Comparison of ENCODE assay signal across 10 mouse cellular contexts in the genomic region with DNA sequence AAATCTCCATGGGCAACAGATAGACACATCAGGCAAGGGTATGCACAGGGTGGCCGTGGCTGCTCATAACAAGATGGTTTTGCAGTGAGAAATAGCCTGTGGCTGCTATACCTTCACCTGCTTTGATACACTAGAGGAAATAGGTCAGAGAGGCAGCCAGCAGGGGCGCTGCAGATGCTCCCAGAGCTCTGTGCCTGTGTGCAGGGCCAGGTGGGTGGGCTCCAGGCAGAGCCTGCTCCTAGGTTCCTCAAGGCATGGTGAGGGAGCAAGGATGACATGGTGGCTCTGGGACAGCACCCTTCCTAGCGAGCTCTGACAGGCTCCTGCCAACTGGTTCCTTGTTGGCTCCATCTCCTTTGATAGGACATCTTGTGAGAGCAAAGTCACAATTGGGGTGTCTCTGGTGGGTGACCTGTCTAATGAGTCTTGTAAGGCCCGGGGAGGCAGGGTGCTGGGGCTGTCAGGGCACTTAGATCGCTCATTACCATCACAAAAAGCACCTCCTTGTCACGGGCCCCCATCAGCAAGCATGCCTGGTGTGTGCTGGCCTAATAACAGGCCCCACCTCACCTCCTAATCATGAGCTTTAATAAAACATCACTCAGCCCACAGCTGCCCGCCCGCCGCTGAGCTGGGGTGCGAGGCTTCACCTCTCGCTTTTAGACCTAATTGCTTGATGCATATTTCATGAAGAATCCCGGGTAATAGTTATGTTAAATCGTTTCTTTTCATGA. TPM values are rescaled to one million over a fixed set of nuclear protein-coding genes. Genes with fewer than 3 reads are reported as not detected.
DNase-seq lines count a peak whose midpoint lies in the region; ATAC-seq and TF ChIP-seq lines count a peak whose summit lies in the region.
"Had no signal": no experiment of that assay in that cellular context is flagged by ENCODE, and none has a peak within 500 bp of the region (broad histone marks: within the 10 kb centered on the region; RNA-seq: fewer than 3 reads in every experiment).

No protein-coding gene starts in this region.

- intact Hi-C loops in left cerebral cortex, adult 2 months (cut with DNase I): no loop called here
- intact Hi-C loops in left cerebral cortex, postnatal 36 days (cut with DNase I): no loop called here

- WGBS in forebrain, embryonic 15.5 days: 16% methylated on average over 13 of the region's 13 CpGs
- whole genome bisulfite sequencing in neural tube, embryonic 11.5 days: 50% methylated on average over 13 of the region's 13 CpGs
- WGBS in intestine, embryonic 15.5 days: 75% methylated on average over 13 of the region's 13 CpGs

- DNase-seq in left cerebral cortex, adult 2 months (ENCODE audit: extremely low spot score in 1 of 2, low spot score in 2 of 2): peak in 1 of 2 experiments; percentile 20
- DNase-seq in left cerebral cortex, postnatal 36 days (ENCODE audit: low spot score in 2 of 2): no peak
- peak; percentile 7 for DNase-seq in NIH3T3 (ENCODE audit: low read depth)
- DNase-seq in neural tube, embryonic 11.5 days (ENCODE audit: low spot score): peak; percentile 47
- DNase-seq in testis, postnatal 14 days (ENCODE audit: low spot score): no peak
- DNase-seq in urinary bladder, postnatal 36 days (ENCODE audit: low spot score in 2 of 2): no peak

- no peaks in the 10 kb centered on the region for H3K9me3 ChIP-seq in forebrain, embryonic 15.5 days
- no peaks in the 10 kb centered on the region for H3K9me3 ChIP-seq in neural tube, embryonic 11.5 days (ENCODE audit: control insufficient read depth, low read length)
- H3K9me3 ChIP-seq in intestine, embryonic 15.5 days: no peaks in the 10 kb centered on the region
- H3K9me3 ChIP-seq: embryonic facial prominence, embryonic 12.5 days; heart, embryonic 13.5 days had no signal

- no peak overlapping the region for H3K9ac ChIP-seq in forebrain, embryonic 15.5 days (replicated peaks)
- no peak overlapping the region for H3K9ac ChIP-seq in neural tube, embryonic 11.5 days (ENCODE audit: low read length)
- no peak overlapping the region for H3K9ac ChIP-seq in intestine, embryonic 15.5 days
- H3K9ac ChIP-seq: embryonic facial prominence, embryonic 12.5 days; heart, embryonic 13.5 days had no signal

- no peak overlapping the region for H3K27ac ChIP-seq in left cerebral cortex, adult 2 months
- H3K27ac ChIP-seq in forebrain, embryonic 15.5 days (replicated peaks): peak overlapping the region; percentile 70
- no peak overlapping the region for H3K27ac ChIP-seq in neural tube, embryonic 11.5 days (ENCODE audit: low read depth, low read length)
- no peak overlapping the region for H3K27ac ChIP-seq in intestine, embryonic 15.5 days
- H3K27ac ChIP-seq: embryonic facial prominence, embryonic 12.5 days; heart, embryonic 13.5 days had no signal

- ATAC-seq in forebrain, embryonic 15.5 days (replicated peaks): peak; percentile 59
- ATAC-seq in neural tube, embryonic 11.5 days (ENCODE audit: insufficient read depth, low FRiP score, low TSS enrichment): no peak
- ATAC-seq in intestine, embryonic 15.5 days: no peak

- peak; percentile 32 for TF ChIP-seq CTCF in left cerebral cortex, adult 2 months (IDR thresholded peaks at IDR 0.05)

- H3K4me1 ChIP-seq in forebrain, embryonic 15.5 days: peaks cover 68% of the 10 kb centered on the region
- peaks cover 5% of the 10 kb centered on the region; the same call in 1 of the 2 replicates for H3K4me1 ChIP-seq in neural tube, embryonic 11.5 days (ENCODE audit: control insufficient read depth, insufficient read depth, low read length)
- H3K4me1 ChIP-seq in intestine, embryonic 15.5 days (replicated peaks): peaks cover 16% of the 10 kb centered on the region

- H3K27me3 ChIP-seq in forebrain, embryonic 15.5 days: no peaks in the 10 kb centered on the region
- H3K27me3 ChIP-seq in neural tube, embryonic 11.5 days (ENCODE audit: control insufficient read depth, insufficient read depth, low read length): no peaks in the 10 kb centered on the region
- H3K27me3 ChIP-seq in intestine, embryonic 15.5 days (replicated peaks): no peaks in the 10 kb centered on the region
- H3K27me3 ChIP-seq: embryonic facial prominence, embryonic 12.5 days had no signal

- H3K4me2 ChIP-seq in forebrain, embryonic 15.5 days (replicated peaks): no peak overlapping the region
- no peak overlapping the region for H3K4me2 ChIP-seq in neural tube, embryonic 11.5 days (ENCODE audit: low read depth)
- H3K4me2 ChIP-seq in intestine, embryonic 15.5 days (replicated peaks): no peak overlapping the region
- H3K4me2 ChIP-seq: embryonic facial prominence, embryonic 12.5 days; heart, embryonic 13.5 days had no signal

- H3K4me3 ChIP-seq in left cerebral cortex, adult 2 months: no peak overlapping the region
- H3K4me3 ChIP-seq in forebrain, embryonic 15.5 days: no peak overlapping the region
- no peak overlapping the region for H3K4me3 ChIP-seq in neural tube, embryonic 11.5 days (ENCODE audit: low read depth, low read length)
- H3K4me3 ChIP-seq in intestine, embryonic 15.5 days (replicated peaks): no peak overlapping the region
- H3K4me3 ChIP-seq: embryonic facial prominence, embryonic 12.5 days; heart, embryonic 13.5 days had no signal

- no peaks in the 10 kb centered on the region for H3K36me3 ChIP-seq in forebrain, embryonic 15.5 days
- no peaks in the 10 kb centered on the region for H3K36me3 ChIP-seq in neural tube, embryonic 11.5 days (ENCODE audit: control insufficient read depth, insufficient read depth, low read length)
- no peaks in the 10 kb centered on the region for H3K36me3 ChIP-seq in intestine, embryonic 15.5 days
- H3K36me3 ChIP-seq: embryonic facial prominence, embryonic 12.5 days had no signal

RNA-seq across cellular contexts. Expression of a gene that starts 18.3 kb away (rescaled TPM):
- total RNA-seq in left cerebral cortex, adult 2 months (2021): 100 to 1,000 TPM; 115 to 122 TPM
- total RNA-seq in left cerebral cortex, postnatal 36 days (2021): 100 to 1,000 TPM; 117 to 118 TPM
- polyA plus RNA-seq in forebrain, embryonic 15.5 days (2015; fragmentation: Nextera tagmentation; extraction: Ambion mirVana): 86.1 and 87.3 TPM in 2 replicates
- 72.7 and 82.2 TPM in 2 replicates for polyA plus RNA-seq in neural tube, embryonic 11.5 days (2014; fragmentation: Nextera tagmentation; extraction: Ambion mirVana)
- polyA plus RNA-seq in intestine, embryonic 15.5 days (2015; fragmentation: Nextera tagmentation; extraction: Ambion mirVana): 53.1 and 54.2 TPM in 2 replicates

Comparison
In these comparisons a context has a peak if more than half of its experiments do, and no peak if none do; other contexts are left out.
1. DNase-seq: peak in NIH3T3 (single experiment) and neural tube, embryonic 11.5 days (single experiment); none in left cerebral cortex, postnatal 36 days (0 of 2), testis, postnatal 14 days (single experiment) and urinary bladder, postnatal 36 days (0 of 2).